Mouse (Mus musculus) erythroid progenitor cell, adult 5-6 weeks (primary cell): ENCODE results near the gene Ccnf. TPM values are rescaled to one million over a fixed set of nuclear protein-coding genes. Genes with fewer than 3 reads are reported as not detected.

Experiments
- total RNA-seq, 2 experiments: library from RNA; stranded (forward) in 1 of 2; stranded (reverse) in 1 of 2; fragments of 150-400 nt in 1 of 2; fragments of 186-747, 209-891 nt in 1 of 2; gene quantifications; 2 replicates each; pipeline versions ENCODE4 v1.2.3 to v1.2.4; 2015 to 2017; ENCODE audit warnings: low replicate concordance in 2 of 2

Gene Ccnf
- total RNA-seq, 2 experiments from 2014 or later, result 252 to 426 TPM

Other genes with a start within 250 kb of the Ccnf start
- gene Prss27, start 213.3 kb downstream of the Ccnf start, total RNA-seq (2015; ENCODE audit: low replicate concordance), result not detected in 2 replicates
- gene Prss27, start 213.3 kb downstream of the Ccnf start, total RNA-seq (2017; ENCODE audit: low replicate concordance), result not detected in 2 replicates
- 4.3 and 5.0 TPM in 2 replicates for gene Kctd5, start 178.0 kb downstream of the Ccnf start, total RNA-seq (2015; ENCODE audit: low replicate concordance)
- gene Kctd5, start 178.0 kb downstream of the Ccnf start, total RNA-seq (2017; ENCODE audit: low replicate concordance), result 8.0 and 10.7 TPM in 2 replicates
- gene Pdpk1, start 100.6 kb downstream of the Ccnf start, total RNA-seq (2015; ENCODE audit: low replicate concordance), result 83.6 and 88.0 TPM in 2 replicates
- 74.5 and 76.8 TPM in 2 replicates for gene Pdpk1, start 100.6 kb downstream of the Ccnf start, total RNA-seq (2017; ENCODE audit: low replicate concordance)
- 10.5 and 20.5 TPM in 2 replicates for gene Amdhd2, start 87.7 kb downstream of the Ccnf start, total RNA-seq (2015; ENCODE audit: low replicate concordance)
- 9.8 and 10.7 TPM in 2 replicates for gene Amdhd2, start 87.7 kb downstream of the Ccnf start, total RNA-seq (2017; ENCODE audit: low replicate concordance)
- 231 and 265 TPM in 2 replicates for gene Atp6v0c, start 81.8 kb downstream of the Ccnf start, total RNA-seq (2015; ENCODE audit: low replicate concordance)
- 83.8 and 103 TPM in 2 replicates for gene Atp6v0c, start 81.8 kb downstream of the Ccnf start, total RNA-seq (2017; ENCODE audit: low replicate concordance)
- 3.4 and 5.8 TPM in 2 replicates for gene Tbc1d24, start 45.9 kb downstream of the Ccnf start, total RNA-seq (2015; ENCODE audit: low replicate concordance)
- 2.6 and 2.7 TPM in 2 replicates for gene Tbc1d24, start 45.9 kb downstream of the Ccnf start, total RNA-seq (2017; ENCODE audit: low replicate concordance)
- not detected in 2 replicates for gene Ntn3, start 42.0 kb downstream of the Ccnf start, total RNA-seq (2015; ENCODE audit: low replicate concordance)
- not detected in 2 replicates for gene Ntn3, start 42.0 kb downstream of the Ccnf start, total RNA-seq (2017; ENCODE audit: low replicate concordance)
- 13.8 and 19.8 TPM in 2 replicates for gene Tedc2, start 30.6 kb downstream of the Ccnf start, total RNA-seq (2015; ENCODE audit: low replicate concordance)
- 16.2 and 17.2 TPM in 2 replicates for gene Tedc2, start 30.6 kb downstream of the Ccnf start, total RNA-seq (2017; ENCODE audit: low replicate concordance)
- gene Abca17, start 99.6 kb upstream of the Ccnf start, total RNA-seq (2015; ENCODE audit: low replicate concordance), result not detected in 2 replicates
- not detected in 2 replicates for gene Abca17, start 99.6 kb upstream of the Ccnf start, total RNA-seq (2017; ENCODE audit: low replicate concordance)
- 38.9 and 43.2 TPM in 2 replicates for gene Abca3, start 100.5 kb upstream of the Ccnf start, total RNA-seq (2015; ENCODE audit: low replicate concordance)
- 45.6 and 46.2 TPM in 2 replicates for gene Abca3, start 100.5 kb upstream of the Ccnf start, total RNA-seq (2017; ENCODE audit: low replicate concordance)
- 78.6 and 100 TPM in 2 replicates for gene Rnps1, start 163.1 kb upstream of the Ccnf start, total RNA-seq (2015; ENCODE audit: low replicate concordance)
- gene Rnps1, start 163.1 kb upstream of the Ccnf start, total RNA-seq (2017; ENCODE audit: low replicate concordance), result 62.5 and 72.1 TPM in 2 replicates
- gene Eci1, start 175.2 kb upstream of the Ccnf start, total RNA-seq (2015; ENCODE audit: low replicate concordance), result 4.3 and 16.8 TPM in 2 replicates
- gene Eci1, start 175.2 kb upstream of the Ccnf start, total RNA-seq (2017; ENCODE audit: low replicate concordance), result 6.2 TPM in 1 of 2 replicates, not detected in the other
- 4.6 and 9.0 TPM in 2 replicates for gene Dnase1l2, start 191.6 kb upstream of the Ccnf start, total RNA-seq (2015; ENCODE audit: low replicate concordance)
- gene Dnase1l2, start 191.6 kb upstream of the Ccnf start, total RNA-seq (2017; ENCODE audit: low replicate concordance), result 1.2 and 4.0 TPM in 2 replicates
- gene E4f1, start 218.8 kb upstream of the Ccnf start, total RNA-seq (2015; ENCODE audit: low replicate concordance), result 34.8 and 64.5 TPM in 2 replicates
- gene E4f1, start 218.8 kb upstream of the Ccnf start, total RNA-seq (2017; ENCODE audit: low replicate concordance), result 24.8 and 28.7 TPM in 2 replicates
- gene Pgp, start 218.9 kb upstream of the Ccnf start, total RNA-seq (2015; ENCODE audit: low replicate concordance), result 28.1 and 48.6 TPM in 2 replicates
- gene Pgp, start 218.9 kb upstream of the Ccnf start, total RNA-seq (2017; ENCODE audit: low replicate concordance), result 35.8 and 43.4 TPM in 2 replicates
- not detected in 2 replicates for gene Bricd5, start 222.4 kb upstream of the Ccnf start, total RNA-seq (2015; ENCODE audit: low replicate concordance)
- 2.1 TPM in 1 of 2 replicates, not detected in the other for gene Bricd5, start 222.4 kb upstream of the Ccnf start, total RNA-seq (2017; ENCODE audit: low replicate concordance)
- 6.5 and 27.7 TPM in 2 replicates for gene Mlst8, start 227.6 kb upstream of the Ccnf start, total RNA-seq (2015; ENCODE audit: low replicate concordance)
- gene Mlst8, start 227.6 kb upstream of the Ccnf start, total RNA-seq (2017; ENCODE audit: low replicate concordance), result 16.8 and 20.5 TPM in 2 replicates
- not detected in 2 replicates for gene Caskin1, start 237.1 kb upstream of the Ccnf start, total RNA-seq (2015; ENCODE audit: low replicate concordance)
- gene Caskin1, start 237.1 kb upstream of the Ccnf start, total RNA-seq (2017; ENCODE audit: low replicate concordance), result not detected in 2 replicates